Mouse (Mus musculus): ENCODE results near the gene Galp. TPM values are rescaled to one million over a fixed set of nuclear protein-coding genes. Genes with fewer than 3 reads are reported as not detected.
A peak's percentile ranks its signal among the peaks of the same experiment; 100 is the strongest.
"Not testable (repeated sequence)": the region's sequence is repeated elsewhere in the genome, so short reads cannot be mapped to it uniquely, and the experiment has no call there.

The Galp gene
- polyA plus RNA-seq, 1 experiment from 2014 or later: not detected

- no peak for ATAC-seq
- Histone ChIP-seq H3K9me3 (replicated peaks) (no peaks in the 10 kb centered on the region), H3K27me3 (replicated peaks) (0 out of 2 replicates have a peak, but pooled peaks cover 5% of the 10 kb centered on the region), H3K4me3 (no peak overlapping the region), H3K4me1 (peaks cover 9% of the 10 kb centered on the region), H3K36me3 (peaks cover 58% of the 10 kb centered on the region), H3K27ac (no peak overlapping the region), H3K9ac (no peak overlapping the region), H3K4me2 (no peak overlapping the region)
- WGBS (ENCODE audit: insufficient replicate concordance): 88% methylated on average over 19 of the region's 19 CpGs
These were observed 13.1 kb upstream of the Galp start for GRCm38 (mm10) chr7:6183802-6184201.

DNA sequence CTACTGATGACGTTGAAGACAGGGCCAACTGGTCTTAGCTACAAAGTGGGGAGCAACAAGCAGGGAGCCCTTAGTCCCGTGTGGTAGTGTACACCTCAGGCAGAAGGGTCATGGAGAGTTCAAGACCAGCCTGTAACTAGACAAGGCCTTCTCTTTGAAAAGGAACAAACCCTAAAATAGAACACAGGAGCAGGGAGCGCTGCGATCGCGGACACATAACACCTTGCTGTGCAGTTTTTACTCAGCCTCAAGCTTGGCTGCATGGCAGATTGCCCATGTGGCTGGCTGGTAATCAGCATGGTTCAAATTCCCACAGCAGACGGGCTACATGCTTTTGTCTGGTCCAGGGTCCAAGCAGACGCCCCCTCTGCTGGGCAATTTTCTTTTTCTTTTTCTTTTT lies 12.4 kb upstream of the Galp start:
- no peaks in the 10 kb centered on the region for H3K9me3 ChIP-seq (replicated peaks)
- H3K4me3 ChIP-seq: no peak overlapping the region
- peaks cover 9% of the 10 kb centered on the region for H3K4me1 ChIP-seq
- H3K27ac ChIP-seq: no peak overlapping the region
- WGBS (ENCODE audit: insufficient replicate concordance): 84% methylated on average over 8 of the region's 8 CpGs
- no peak for ATAC-seq
- peaks cover 62% of the 10 kb centered on the region for H3K36me3 ChIP-seq
- H3K4me2 ChIP-seq: no peak overlapping the region
- peaks cover 12% of the 10 kb centered on the region for H3K27me3 ChIP-seq (replicated peaks)
- H3K9ac ChIP-seq: no peak overlapping the region

GRCm38 (mm10) chr7:6185391-6185790 lies 11.5 kb upstream of the Galp start:
- Histone ChIP-seq H3K4me2 (no peak overlapping the region), H3K4me1 (peaks cover 9% of the 10 kb centered on the region), H3K27ac (no peak overlapping the region), H3K27me3 (replicated peaks) (peaks cover 18% of the 10 kb centered on the region), H3K36me3 (peaks cover 68% of the 10 kb centered on the region), H3K4me3 (no peak overlapping the region), H3K9me3 (replicated peaks) (no peaks in the 10 kb centered on the region), H3K9ac (no peak overlapping the region)
- 61% methylated on average over 1 of the region's 1 CpGs for WGBS (ENCODE audit: insufficient replicate concordance)
- no peak for ATAC-seq

GRCm38 (mm10) chr7:6186176-6186575 lies 10.7 kb upstream of the Galp start:
- WGBS (ENCODE audit: insufficient replicate concordance): 70% methylated on average over 2 of the region's 2 CpGs
- no peak for ATAC-seq
- H3K27me3 ChIP-seq (replicated peaks): peaks cover 18% of the 10 kb centered on the region

GRCm38 (mm10) chr7:6186756-6187155 lies 10.1 kb upstream of the Galp start:
- 70% methylated on average over 2 of the region's 2 CpGs for WGBS (ENCODE audit: insufficient replicate concordance)
- H3K27ac ChIP-seq: no peak overlapping the region
- no peak for ATAC-seq
- H3K4me3 ChIP-seq: no peak overlapping the region
- H3K4me1 ChIP-seq: peaks cover 9% of the 10 kb centered on the region
- H3K4me2 ChIP-seq: no peak overlapping the region
- peaks cover 18% of the 10 kb centered on the region for H3K27me3 ChIP-seq (replicated peaks)
- H3K9ac ChIP-seq: no peak overlapping the region
- peaks cover 68% of the 10 kb centered on the region for H3K36me3 ChIP-seq
- no peaks in the 10 kb centered on the region for H3K9me3 ChIP-seq (replicated peaks)

More at GRCm38 (mm10) chr7:6186176-6186575, 10.7 kb upstream of the Galp start:
- Histone ChIP-seq H3K4me1 (peaks cover 9% of the 10 kb centered on the region), H3K9ac (no peak overlapping the region), H3K4me2 (no peak overlapping the region), H3K27ac (no peak overlapping the region), H3K9me3 (replicated peaks) (no peaks in the 10 kb centered on the region), H3K36me3 (peaks cover 68% of the 10 kb centered on the region), H3K4me3 (no peak overlapping the region)

- WGBS (ENCODE audit: insufficient replicate concordance): 53% methylated on average over 45 of the region's 45 CpGs
- no peak overlapping the region for H3K4me3 ChIP-seq
- ATAC-seq: no peak
- H3K9ac ChIP-seq: no peak overlapping the region
- no peaks in the 10 kb centered on the region for H3K9me3 ChIP-seq (replicated peaks)
- no peaks in the 10 kb centered on the region for H3K4me1 ChIP-seq
- no peak overlapping the region for H3K4me2 ChIP-seq
- peaks cover 56% of the 10 kb centered on the region for H3K36me3 ChIP-seq
- H3K27me3 ChIP-seq (replicated peaks): peaks cover 18% of the 10 kb centered on the region
- H3K27ac ChIP-seq: no peak overlapping the region
These were observed 7.3 kb upstream of the Galp start for GRCm38 (mm10) chr7:6189542-6189941.

- no peak overlapping the region for H3K4me3 ChIP-seq
- no peak overlapping the region for H3K4me2 ChIP-seq
- H3K4me1 ChIP-seq: no peaks in the 10 kb centered on the region
- peaks cover 40% of the 10 kb centered on the region for H3K36me3 ChIP-seq
- no peaks in the 10 kb centered on the region for H3K9me3 ChIP-seq (replicated peaks)
- ATAC-seq: no peak
- peaks cover 18% of the 10 kb centered on the region for H3K27me3 ChIP-seq (replicated peaks)
- H3K9ac ChIP-seq: no peak overlapping the region
- WGBS (ENCODE audit: insufficient replicate concordance): 13% methylated on average over 3 of the region's 3 CpGs
- H3K27ac ChIP-seq: no peak overlapping the region
These were observed 5.5 kb upstream of the Galp start for GRCm38 (mm10) chr7:6191376-6191775.

DNA sequence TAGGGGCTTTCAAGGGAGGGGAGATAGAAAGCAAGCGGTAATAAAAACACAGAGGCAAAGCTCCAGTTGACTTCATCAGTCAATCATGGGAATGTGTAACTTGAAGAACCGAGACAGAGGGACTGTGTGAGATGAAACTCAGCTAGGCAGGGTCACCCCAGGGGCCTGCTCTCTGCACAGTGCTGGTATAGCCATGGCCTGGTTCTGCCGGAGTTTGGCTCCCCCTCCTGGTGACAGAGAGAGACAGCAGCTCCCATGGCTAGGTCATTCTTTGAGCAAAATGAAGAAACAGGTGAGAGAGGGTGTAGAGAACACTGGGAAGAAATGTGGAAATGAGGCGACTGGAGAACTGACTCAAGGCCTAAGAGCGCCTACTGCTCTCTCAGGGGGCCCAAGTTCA lies 2.8 kb upstream of the Galp start:
- Histone ChIP-seq H3K9me3 (replicated peaks) (no peaks in the 10 kb centered on the region), H3K27ac (no peak overlapping the region), H3K4me2 (no peak overlapping the region), H3K9ac (no peak overlapping the region), H3K27me3 (replicated peaks) (peaks cover 14% of the 10 kb centered on the region), H3K36me3 (peaks cover 13% of the 10 kb centered on the region), H3K4me3 (no peak overlapping the region), H3K4me1 (no peaks in the 10 kb centered on the region)
- peak; percentile 65 for ATAC-seq
- WGBS (ENCODE audit: insufficient replicate concordance): 24% methylated on average over 5 of the region's 5 CpGs

DNA sequence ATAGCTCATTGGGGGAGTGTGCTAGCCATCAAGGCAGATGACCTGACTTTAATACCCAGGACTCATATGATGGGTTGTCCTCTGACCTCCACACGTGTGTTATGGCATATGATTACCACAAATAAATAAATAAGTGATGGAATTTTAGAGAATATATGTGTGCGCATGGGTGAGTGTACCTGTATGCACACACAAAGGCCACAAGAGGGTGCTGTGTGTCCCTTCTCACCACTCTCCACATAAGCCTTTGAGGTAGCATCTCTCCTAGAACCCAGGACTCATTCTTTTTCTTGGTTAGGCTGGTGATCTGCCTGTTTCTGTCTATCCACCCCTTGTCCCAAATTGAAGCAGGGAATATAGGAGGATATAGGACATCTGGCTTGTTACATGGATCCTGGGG lies 1.1 kb upstream of the Galp start:
- no peaks in the 10 kb centered on the region for H3K4me1 ChIP-seq
- H3K36me3 ChIP-seq: no peaks in the 10 kb centered on the region
- no peak overlapping the region for H3K27ac ChIP-seq
- 39% methylated on average over 2 of the region's 2 CpGs for WGBS (ENCODE audit: insufficient replicate concordance)
- no peaks in the 10 kb centered on the region for H3K9me3 ChIP-seq (replicated peaks)
- peaks cover 5% of the 10 kb centered on the region; the same call in 1 of the 2 replicates for H3K27me3 ChIP-seq (replicated peaks)
- no peak overlapping the region for H3K4me2 ChIP-seq
- ATAC-seq: no peak
- H3K9ac ChIP-seq: no peak overlapping the region
- H3K4me3 ChIP-seq: no peak overlapping the region

DNA sequence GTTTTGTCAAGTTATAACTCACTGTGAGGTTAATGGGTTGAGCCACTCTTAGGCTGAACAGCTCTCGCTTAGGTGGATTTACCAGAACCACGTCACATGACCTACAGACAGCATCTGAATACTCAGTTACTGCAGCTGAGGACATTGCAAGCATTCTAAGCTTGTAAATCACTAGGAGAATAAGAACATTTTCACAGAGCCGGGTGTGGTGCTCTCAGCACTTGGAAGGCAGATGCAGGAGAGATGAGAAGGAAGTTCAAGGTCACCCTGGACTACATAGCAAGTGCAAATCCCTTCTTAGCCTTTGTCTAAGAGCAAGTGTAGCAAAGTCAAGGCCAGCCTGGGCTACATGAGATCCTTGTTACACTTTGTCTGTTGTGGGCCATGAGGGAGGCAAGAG lies 7.3 kb downstream of the Galp start:
- 65% methylated on average over 3 of the region's 3 CpGs for WGBS (ENCODE audit: insufficient replicate concordance)
- no peak for ATAC-seq
- Histone ChIP-seq H3K36me3 (no peaks in the 10 kb centered on the region), H3K9me3 (replicated peaks) (no peaks in the 10 kb centered on the region), H3K27me3 (replicated peaks) (no peaks in the 10 kb centered on the region), H3K9ac (no peak overlapping the region), H3K4me2 (no peak overlapping the region), H3K4me3 (no peak overlapping the region), H3K27ac (no peak overlapping the region), H3K4me1 (no peaks in the 10 kb centered on the region)

DNA sequence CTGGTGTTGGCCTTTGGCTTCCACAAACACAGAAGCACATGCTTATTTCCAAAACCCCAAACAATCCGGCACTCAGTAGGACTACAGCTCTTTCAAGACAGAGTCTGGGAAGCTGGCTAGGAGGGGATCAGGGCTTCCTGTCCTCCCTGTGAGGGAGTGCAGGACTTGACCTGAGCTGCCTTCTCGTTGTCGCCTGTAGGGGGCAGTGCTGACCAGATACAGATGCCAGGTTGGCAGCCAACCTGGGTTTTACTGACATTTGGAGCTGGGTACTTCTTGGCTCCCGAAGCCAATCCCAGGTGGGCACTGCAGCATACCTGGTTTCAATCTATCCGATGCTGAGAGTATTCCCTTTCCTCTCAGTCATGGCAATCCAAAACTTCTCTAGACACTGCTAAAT lies 16.3 kb downstream of the Galp start:
- Histone ChIP-seq H3K9ac (no peak overlapping the region), H3K4me2 (no peak overlapping the region), H3K36me3 (no peaks in the 10 kb centered on the region), H3K4me3 (no peak overlapping the region), H3K4me1 (no peaks in the 10 kb centered on the region), H3K9me3 (replicated peaks) (0 out of 2 replicates have a peak, but pooled peaks cover 3% of the 10 kb centered on the region), H3K27ac (no peak overlapping the region), H3K27me3 (replicated peaks) (no peaks in the 10 kb centered on the region)
- WGBS (ENCODE audit: insufficient replicate concordance): 33% methylated on average over 5 of the region's 5 CpGs
- ATAC-seq: no peak

DNA sequence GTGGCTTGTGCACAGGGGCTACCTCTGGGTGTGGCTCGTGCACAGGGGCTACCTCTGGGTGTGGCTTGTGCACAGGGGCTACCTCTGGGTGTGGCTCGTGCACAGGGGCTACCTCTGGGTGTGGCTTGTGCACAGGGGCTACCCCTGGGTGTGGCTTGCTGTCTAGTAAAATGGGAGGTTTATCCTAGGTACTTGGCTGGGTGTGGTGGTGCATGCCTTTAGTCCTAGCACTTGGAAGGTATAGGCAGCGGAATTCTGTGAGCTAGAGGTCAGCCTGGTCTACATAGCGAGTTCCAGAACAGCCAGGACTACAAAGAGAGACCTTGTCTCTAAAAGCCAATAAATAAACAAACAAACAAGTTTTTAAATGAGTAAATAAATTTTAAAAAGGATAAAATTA lies 17.8 kb downstream of the Galp start:
- H3K9me3 ChIP-seq (replicated peaks); H3K36me3 ChIP-seq; H3K27me3 ChIP-seq (replicated peaks); ATAC-seq; H3K4me3 ChIP-seq; H3K27ac ChIP-seq; H3K9ac ChIP-seq; H3K4me1 ChIP-seq; H3K4me2 ChIP-seq: not testable (repeated sequence)
- 54% methylated on average over 4 of the region's 4 CpGs for WGBS (ENCODE audit: insufficient replicate concordance)

DNA sequence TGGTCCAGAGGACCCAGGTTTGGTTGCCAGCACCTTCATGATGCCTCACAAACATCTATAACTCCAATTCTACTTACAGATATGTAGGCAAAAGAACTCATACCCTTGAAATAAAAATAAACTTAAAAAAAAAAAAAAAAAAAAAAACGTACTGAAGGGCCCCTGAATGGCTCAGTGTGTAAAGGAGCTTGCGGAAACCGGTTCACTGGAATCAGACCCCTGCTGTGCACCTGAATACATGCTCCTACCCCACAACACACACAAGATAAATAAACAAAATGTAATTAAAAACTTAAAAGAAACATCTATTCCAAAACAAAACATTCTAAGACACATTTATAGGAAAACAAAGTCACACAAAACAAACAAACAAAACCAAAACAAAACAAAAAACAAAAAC lies 23.3 kb downstream of the Galp start:
- H3K27ac ChIP-seq: no peak overlapping the region
- no peak for ATAC-seq
- no peaks in the 10 kb centered on the region for H3K36me3 ChIP-seq
- no peak overlapping the region for H3K4me3 ChIP-seq
- whole genome bisulfite sequencing (ENCODE audit: insufficient replicate concordance): 51% methylated on average over 3 of the region's 3 CpGs
- H3K27me3 ChIP-seq (replicated peaks): no peaks in the 10 kb centered on the region
- H3K4me1 ChIP-seq: no peaks in the 10 kb centered on the region
- H3K9me3 ChIP-seq (replicated peaks): 0 out of 2 replicates have a peak, but pooled peaks cover 8% of the 10 kb centered on the region
- no peak overlapping the region for H3K4me2 ChIP-seq
- H3K9ac ChIP-seq: no peak overlapping the region
